Mouse (Mus musculus) ES-Bruce4 (cell line): ENCODE measurements around the gene Calhm2.

Experiments used
- CTCF ChIP-seq: IDR thresholded peaks from one replicate; pipeline ENCODE4 v1.8.1; 2011; ENCODE audit warnings: low read depth, low read length
- POLR2A ChIP-seq: IDR thresholded peaks from one replicate; pipeline ENCODE4 v1.8.1; 2011; ENCODE audit warnings: low read length; ENCODE audit not compliant: insufficient read depth

DNA sequence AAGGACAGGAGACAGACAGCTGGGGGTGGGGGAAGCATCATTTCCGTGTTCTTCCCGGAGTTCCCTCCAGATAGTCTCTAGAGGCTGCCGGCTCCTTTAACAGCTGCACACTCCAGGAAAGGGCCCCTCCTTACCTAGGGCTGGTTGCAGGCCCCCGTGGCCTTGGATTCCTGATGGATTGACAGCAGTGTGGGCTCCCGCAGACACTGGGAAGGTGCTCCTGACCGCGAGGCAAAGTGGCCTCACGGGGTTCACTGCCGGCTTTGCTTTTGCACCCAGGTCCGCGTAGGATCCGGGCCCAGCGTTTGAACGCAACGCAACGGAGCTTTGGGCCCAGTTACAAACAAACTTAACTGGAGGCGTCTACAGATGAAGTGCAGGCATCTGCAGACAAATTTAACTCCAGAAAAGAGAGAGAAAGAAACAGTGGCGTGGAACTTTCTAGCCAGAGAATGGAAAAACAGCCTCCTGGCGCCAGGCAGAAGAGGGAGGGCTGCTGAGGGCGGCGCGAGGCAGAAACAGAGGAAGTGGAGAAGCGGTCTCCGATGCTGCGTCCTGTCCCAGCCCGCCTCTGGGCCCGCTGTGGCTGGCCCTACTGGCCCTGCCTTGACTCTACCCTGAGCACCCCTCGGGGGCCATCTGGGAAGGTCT is at the start of gene Calhm2:
- no peak for TF ChIP-seq POLR2A
- no peak for TF ChIP-seq CTCF
